Mouse (Mus musculus) ovary, adult 18-20 months (tissue): ENCODE measurements around the gene 4922502D21Rik.

ENCODE experiments used
- DNase-seq: peaks from one replicate; pipeline ENCODE4 v3.0.0; 2022; ENCODE audit warnings: low spot score, mixed read lengths

Gene 4922502D21Rik

DNA sequence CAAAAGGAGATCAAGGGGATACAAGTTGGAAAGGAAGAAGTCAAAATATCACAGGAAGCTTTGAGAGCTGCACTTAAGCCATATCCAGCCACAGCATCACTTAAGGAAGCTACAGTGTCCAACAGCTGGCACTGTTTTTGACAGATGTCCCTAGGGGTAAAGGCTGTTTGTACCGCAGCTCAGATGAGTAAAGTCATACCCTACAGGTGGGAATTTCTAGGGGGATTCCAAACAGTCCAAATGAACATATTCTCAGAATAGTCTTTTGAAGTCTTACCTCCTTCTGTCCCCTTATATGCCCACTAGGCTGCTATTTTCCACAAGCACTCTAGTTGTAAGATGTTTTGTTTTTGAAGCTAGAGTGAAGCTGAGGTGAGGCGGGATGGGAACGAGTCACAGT is 19.1 kb downstream of the 4922502D21Rik start:
- DNase-seq = no peak

DNA sequence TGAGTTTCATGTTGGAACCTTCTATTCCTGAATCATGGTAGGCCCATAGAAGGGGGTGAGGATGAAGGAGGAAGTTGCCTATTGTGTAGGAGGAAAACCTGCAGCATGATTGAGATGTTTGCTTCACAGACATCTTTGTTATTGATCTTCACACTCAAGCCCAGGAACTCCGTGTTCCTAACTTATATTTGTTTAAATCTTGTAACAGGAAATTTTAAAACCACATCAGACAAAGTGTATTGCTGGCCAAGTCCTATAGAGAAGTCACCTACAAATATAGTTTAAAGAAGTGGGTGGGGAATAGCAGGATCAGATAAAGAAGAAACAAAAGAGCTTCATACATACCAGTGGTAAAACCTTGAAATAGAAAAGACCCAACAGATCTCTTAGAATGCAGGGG is 27.4 kb downstream of the 4922502D21Rik start:
- no peak for DNase-seq

DNA sequence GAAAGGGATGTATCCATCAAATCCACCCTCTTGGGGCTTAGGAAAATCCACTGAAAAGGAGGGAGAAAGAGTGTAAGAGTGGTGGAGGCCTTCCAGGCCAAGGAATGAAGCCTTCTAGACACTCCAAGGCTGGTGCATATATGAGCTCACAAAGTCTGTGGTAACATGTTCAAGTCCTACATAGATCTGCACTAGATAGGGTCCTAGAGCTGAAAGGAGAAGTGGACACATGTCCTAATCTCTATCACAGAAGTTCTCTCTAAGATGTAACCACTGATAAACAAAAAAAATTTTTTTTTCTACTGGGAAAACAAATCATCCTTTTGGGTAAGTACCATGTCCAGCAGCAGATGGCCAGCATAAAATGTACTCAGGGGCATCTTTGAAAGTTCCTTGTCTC is 42.9 kb downstream of the 4922502D21Rik start:
- DNase-seq = no peak

DNA sequence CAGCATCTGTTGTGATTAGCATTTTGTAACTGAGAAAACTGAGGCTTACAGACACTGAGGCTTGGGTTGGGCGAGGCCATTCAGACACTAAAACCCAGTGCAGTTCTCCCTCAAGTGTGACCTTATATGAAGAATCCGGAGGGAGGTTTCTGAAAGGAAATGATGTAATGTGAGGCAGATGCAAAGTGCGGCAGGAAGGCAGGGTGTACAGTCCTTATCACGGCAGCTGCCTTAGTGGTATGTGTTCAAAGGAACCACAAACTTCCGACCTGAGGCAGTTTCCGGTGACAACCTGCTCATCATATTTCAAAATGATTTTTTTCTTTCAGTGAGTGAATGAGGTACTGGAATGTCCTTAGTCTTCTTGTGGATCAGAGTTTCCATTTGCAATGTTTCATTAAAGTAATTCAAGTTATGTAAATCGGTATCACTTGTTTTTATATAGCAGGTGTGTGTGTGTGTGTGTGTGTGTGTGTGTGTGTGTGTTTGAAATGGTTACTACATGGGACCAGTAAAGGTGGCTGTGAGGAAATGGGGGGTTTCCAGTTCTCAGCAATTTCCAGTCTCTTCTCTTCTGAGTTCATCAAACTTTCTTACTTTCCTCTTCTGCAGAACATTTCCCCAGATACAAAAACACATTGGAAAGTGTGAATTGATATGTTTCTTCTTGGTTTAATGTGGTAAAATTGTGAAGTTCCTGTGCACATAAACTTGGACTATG is 47.1 kb downstream of the 4922502D21Rik start:
- no peak for DNase-seq

DNA sequence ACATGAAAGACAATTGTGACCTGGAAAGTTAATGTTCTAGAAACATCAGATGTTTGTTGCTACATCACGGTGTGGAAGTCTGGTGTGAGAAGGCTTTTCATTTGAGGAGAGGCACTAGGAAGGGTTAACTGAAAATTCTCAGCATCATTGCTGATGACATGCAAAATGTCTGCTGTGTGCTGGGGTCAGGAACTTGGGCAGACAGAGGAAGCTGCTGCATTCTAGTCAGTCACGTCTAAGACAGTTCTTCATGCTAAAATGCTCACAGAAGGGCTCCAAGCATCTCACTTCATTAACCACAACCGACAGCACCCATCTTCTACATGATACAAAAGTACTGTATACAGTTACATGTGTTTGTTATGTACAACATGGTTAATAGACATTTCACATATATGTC is 48.3 kb downstream of the 4922502D21Rik start:
- DNase-seq = no peak

DNA sequence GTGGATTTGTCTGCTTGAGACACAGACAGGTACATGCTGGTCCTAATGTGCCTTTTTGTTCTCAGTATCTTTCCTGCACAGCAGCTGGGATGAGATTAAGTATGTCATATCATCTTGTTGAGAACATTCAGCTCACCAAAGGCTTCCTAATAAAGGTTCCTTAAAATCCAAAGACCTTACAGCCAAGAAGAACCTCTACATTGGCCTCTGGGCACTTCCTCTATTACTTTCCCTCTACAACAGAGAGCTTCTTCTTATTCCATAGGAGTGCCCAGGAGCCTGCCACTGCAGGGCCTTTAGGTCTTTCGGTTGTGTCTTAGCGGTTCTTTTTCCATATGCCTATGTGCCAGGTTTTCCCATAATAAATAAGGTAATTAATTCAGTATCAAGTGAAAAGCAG is 55.1 kb downstream of the 4922502D21Rik start:
- no peak for DNase-seq

DNA sequence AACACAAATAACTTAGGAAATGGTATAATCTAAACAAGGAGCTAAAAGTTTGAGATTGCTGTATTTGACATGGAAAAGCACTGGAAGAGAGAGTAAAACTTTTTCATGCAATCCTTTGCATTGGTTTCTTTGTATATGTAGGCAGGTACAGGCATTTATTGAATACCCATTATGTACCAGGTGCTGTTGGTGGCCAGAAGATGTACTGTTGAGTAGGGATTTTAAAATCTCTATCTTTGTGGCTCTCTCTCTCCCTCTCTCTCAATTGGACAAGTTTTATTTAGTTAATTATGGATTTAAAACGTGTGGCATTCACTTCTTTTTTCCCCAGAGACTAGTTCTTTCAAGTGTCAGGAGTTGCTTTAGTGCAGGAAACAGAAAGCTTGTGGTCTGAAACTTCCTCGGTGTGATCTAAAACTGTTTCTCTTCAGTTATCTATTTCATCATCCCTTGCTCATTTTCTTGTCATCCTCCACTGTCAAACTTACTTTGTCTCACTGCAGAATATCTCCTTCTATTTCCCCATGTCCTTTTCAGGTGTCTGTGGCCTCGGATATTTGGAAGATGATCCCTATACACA is 55.9 kb downstream of the 4922502D21Rik start:
- no peak for DNase-seq

DNA sequence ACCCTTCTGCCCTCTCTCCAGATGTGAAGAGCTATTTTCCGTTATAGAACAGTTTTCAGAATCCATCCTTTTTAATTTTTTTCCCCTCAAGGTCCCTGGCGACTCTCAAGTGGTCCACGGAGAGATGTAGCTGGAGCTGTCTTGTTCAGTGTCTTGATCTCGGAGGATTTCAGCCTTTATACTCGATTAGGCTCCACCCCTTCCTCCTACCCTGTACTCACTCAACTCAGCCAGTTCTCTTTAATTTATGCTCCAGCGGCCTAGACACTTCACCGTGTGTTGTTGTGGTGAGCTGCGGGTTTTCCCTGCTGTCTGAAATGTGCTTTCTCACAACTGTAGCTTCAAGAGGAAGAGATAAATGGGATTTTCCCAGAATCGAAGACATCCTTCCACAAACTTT is 56.4 kb downstream of the 4922502D21Rik start, which contains the start of gene Cd69:
Gene Cd69 (minus strand): TSS at position 217 of the 400 bp plus-strand sequence.
- no peak for DNase-seq

DNA sequence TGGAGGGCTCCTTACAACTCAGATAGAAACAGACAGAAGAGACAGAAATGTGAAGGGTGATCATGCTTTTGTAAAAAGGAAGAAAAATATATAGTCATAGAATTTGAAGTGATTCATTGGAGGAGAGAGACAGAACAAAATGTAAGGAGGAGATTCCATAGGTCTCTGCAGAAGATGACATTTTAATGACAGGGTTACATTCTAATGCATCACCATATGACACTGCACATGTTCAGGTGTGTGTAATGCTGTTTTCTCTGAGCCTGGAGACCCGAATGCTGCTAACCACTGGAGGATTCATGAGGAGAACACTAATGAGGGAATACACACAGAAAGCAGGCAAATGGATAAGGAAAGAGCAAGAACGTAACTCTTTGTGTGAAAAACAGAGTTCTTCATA is 57.1 kb downstream of the 4922502D21Rik start:
- no peak for DNase-seq

DNA sequence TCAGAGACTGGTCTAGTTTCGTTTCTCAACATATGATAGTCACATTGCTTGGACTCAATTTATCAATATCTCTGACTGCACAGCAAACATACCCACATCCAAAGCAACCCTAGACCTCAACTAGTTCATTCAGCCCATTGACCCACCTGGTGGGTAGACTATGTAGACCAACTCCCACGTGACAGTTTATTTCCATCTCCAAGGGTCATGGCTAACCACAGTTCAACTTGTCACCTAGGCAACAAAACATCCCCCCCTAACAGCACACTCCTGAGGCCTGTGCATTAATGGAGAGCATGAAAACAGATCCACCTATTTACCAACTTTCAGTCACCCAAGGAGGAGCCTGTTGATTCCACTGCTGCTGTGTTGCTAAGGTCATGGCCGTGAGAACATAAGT is 57.9 kb downstream of the 4922502D21Rik start:
- no peak for DNase-seq
